Mouse (Mus musculus) liver, embryonic 15.5 days (tissue): Measurements from ENCODE around the gene Cfap54. TPM values are rescaled to one million over a fixed set of nuclear protein-coding genes. Genes with fewer than 3 reads are reported as not detected.

Source experiments
- ATAC-seq: fragments of 200-750 bp; cut with Nextera tagmentation; 2 replicates; pipeline ENCODE4 v1.8.0; 2017; ENCODE audit warnings: moderate number of reproducible peaks, mild to moderate bottlenecking, moderate library complexity; ENCODE audit not compliant: insufficient read depth
- H3K27ac ChIP-seq: fragments of 300-500 bp; sonication (generic); replicated peaks from 2 replicates; pipeline ENCODE4 v1.5.1; 2015; ENCODE audit warnings: mild to moderate bottlenecking, inconsistent platforms
- H3K27me3 ChIP-seq: fragments of 300-500 bp; sonication (generic); 2 replicates; pipeline ENCODE4 v1.6.1; 2015; ENCODE audit warnings: mild to moderate bottlenecking, inconsistent platforms
- H3K36me3 ChIP-seq: fragments of 300-500 bp; sonication (generic); replicated peaks from 2 replicates; pipeline ENCODE4 v1.6.1; 2015; ENCODE audit warnings: moderate library complexity, mild to moderate bottlenecking, inconsistent platforms
- H3K4me1 ChIP-seq: fragments of 300-500 bp; sonication (generic); replicated peaks from 2 replicates; pipeline ENCODE4 v1.6.1; 2015; ENCODE audit warnings: inconsistent platforms
- H3K4me2 ChIP-seq: fragments of 300-500 bp; sonication (generic); 2 replicates; pipeline ENCODE4 v1.6.1; 2015; ENCODE audit warnings: moderate library complexity, mild to moderate bottlenecking, inconsistent platforms
- H3K4me3 ChIP-seq: fragments of 300-500 bp; sonication (generic); replicated peaks from 2 replicates; pipeline ENCODE4 v1.5.1; 2015; ENCODE audit warnings: mild to moderate bottlenecking, inconsistent platforms
- H3K9ac ChIP-seq: fragments of 300-500 bp; sonication (generic); 2 replicates; pipeline ENCODE4 v1.6.1; 2015; ENCODE audit warnings: moderate library complexity, mild to moderate bottlenecking, inconsistent platforms
- H3K9me3 ChIP-seq: fragments of 300-500 bp; sonication (generic); replicated peaks from 2 replicates; pipeline ENCODE4 v1.6.1; 2016; ENCODE audit warnings: inconsistent platforms
- WGBS: fragments of 180-500 bp; shearing (Covaris S2); methylation state at CpG from one replicate; pipeline ENCODE4 v1.1.7; 2015; ENCODE audit warnings: mixed read lengths; ENCODE audit not compliant: insufficient replicate concordance; 5-methylcytosine and 5-hydroxymethylcytosine counted together
- polyA plus RNA-seq: library from polyadenylated mRNA; unstranded; fragments of >200 nt; fragmentation: Nextera tagmentation; extraction: Ambion mirVana; gene quantifications from 2 replicates; pipeline ENCODE4 v1.2.1, GENCODE M21; 2015

Gene Cfap54
- polyA plus RNA-seq, 1 experiment from 2014 or later = 0.18 TPM

GRCm38 (mm10) chr10:92937091-92937490 lies 144.3 kb downstream of the Cfap54 start:
- ATAC-seq = no peak
- no peak overlapping the region for H3K27ac ChIP-seq
- H3K4me3 ChIP-seq = no peak overlapping the region
- H3K9ac ChIP-seq = no peak overlapping the region
- H3K9me3 ChIP-seq = no peaks in the 10 kb centered on the region
- no peaks in the 10 kb centered on the region for H3K27me3 ChIP-seq
- H3K4me2 ChIP-seq = no peak overlapping the region
- H3K4me1 ChIP-seq = no peaks in the 10 kb centered on the region
- no peaks in the 10 kb centered on the region for H3K36me3 ChIP-seq
- 57% methylated on average over 7 of the region's 7 CpGs for WGBS

GRCm38 (mm10) chr10:92934506-92934905 lies 146.9 kb downstream of the Cfap54 start:
- H3K27ac ChIP-seq = no peak overlapping the region
- ATAC-seq = no peak
- no peak overlapping the region for H3K4me2 ChIP-seq
- no peaks in the 10 kb centered on the region for H3K4me1 ChIP-seq
- H3K4me3 ChIP-seq = no peak overlapping the region
- H3K36me3 ChIP-seq = no peaks in the 10 kb centered on the region
- WGBS = 29% methylated on average over 5 of the region's 5 CpGs
- no peak overlapping the region for H3K9ac ChIP-seq
- no peaks in the 10 kb centered on the region for H3K9me3 ChIP-seq
- no peaks in the 10 kb centered on the region for H3K27me3 ChIP-seq

DNA sequence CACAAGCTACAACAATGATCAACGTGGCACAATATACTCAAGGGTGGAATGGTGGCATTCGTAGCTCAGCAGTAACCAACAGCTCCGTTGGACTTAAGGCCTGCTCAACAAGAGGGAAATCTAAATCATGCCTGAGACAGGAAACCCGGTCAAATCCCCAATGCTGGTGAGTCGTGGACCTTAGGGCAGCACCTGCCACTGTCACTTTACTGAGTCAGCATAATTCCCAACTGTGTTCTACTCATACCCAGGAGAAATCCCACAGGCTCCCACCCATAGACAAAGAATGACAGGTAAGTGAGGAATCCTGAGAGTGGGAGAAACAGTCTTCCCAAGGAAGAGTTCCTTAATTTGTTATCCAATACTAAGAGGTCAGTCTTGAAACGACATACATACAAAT lies 147.8 kb downstream of the Cfap54 start:
- no peak for ATAC-seq
- H3K4me3 ChIP-seq = no peak overlapping the region
- no peaks in the 10 kb centered on the region for H3K9me3 ChIP-seq
- H3K36me3 ChIP-seq = no peaks in the 10 kb centered on the region
- H3K27me3 ChIP-seq = no peaks in the 10 kb centered on the region
- 45% methylated on average over 6 of the region's 6 CpGs for WGBS
- H3K9ac ChIP-seq = no peak overlapping the region
- no peak overlapping the region for H3K4me2 ChIP-seq
- no peak overlapping the region for H3K27ac ChIP-seq
- no peaks in the 10 kb centered on the region for H3K4me1 ChIP-seq

DNA sequence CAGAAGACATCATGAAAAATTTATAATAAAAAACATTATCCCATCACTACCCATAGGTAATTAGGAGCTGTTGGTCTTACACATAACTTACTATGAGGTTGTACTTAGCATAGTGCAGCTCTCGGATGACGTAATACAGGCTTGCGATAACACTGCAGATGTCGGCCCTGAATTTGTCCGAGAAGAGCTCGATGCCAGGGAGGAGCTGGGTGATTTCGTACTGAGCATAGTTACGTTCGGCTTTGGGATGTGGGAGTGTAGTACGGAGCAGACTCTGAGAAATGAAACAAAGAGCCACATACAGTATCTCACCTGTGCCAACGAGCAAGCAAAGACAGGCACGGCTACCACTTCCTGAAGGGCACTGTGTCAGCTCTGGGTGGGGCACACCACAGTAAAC lies 149.0 kb downstream of the Cfap54 start:
- Histone ChIP-seq H3K9ac (no peak overlapping the region), H3K27me3 (no peaks in the 10 kb centered on the region), H3K4me3 (no peak overlapping the region), H3K27ac (no peak overlapping the region), H3K9me3 (no peaks in the 10 kb centered on the region), H3K4me1 (no peaks in the 10 kb centered on the region), H3K36me3 (no peaks in the 10 kb centered on the region), H3K4me2 (no peak overlapping the region)
- no peak for ATAC-seq
- 74% methylated on average over 12 of the region's 12 CpGs for WGBS

- Histone ChIP-seq H3K4me3 (no peak overlapping the region), H3K4me1 (no peaks in the 10 kb centered on the region), H3K9ac (no peak overlapping the region), H3K4me2 (no peak overlapping the region), H3K9me3 (no peaks in the 10 kb centered on the region), H3K27me3 (no peaks in the 10 kb centered on the region), H3K27ac (no peak overlapping the region), H3K36me3 (no peaks in the 10 kb centered on the region)
- 50% methylated on average over 1 of the region's 1 CpGs for WGBS
- ATAC-seq = no peak
Measured at GRCm38 (mm10) chr10:92930036-92930435, 151.4 kb downstream of the Cfap54 start.

- Histone ChIP-seq H3K9ac (no peak overlapping the region), H3K4me3 (no peak overlapping the region), H3K36me3 (no peaks in the 10 kb centered on the region), H3K4me1 (no peaks in the 10 kb centered on the region), H3K27me3 (no peaks in the 10 kb centered on the region), H3K27ac (no peak overlapping the region), H3K9me3 (no peaks in the 10 kb centered on the region), H3K4me2 (no peak overlapping the region)
- ATAC-seq = no peak
- 55% methylated on average over 3 of the region's 3 CpGs for WGBS
Measured at GRCm38 (mm10) chr10:92928256-92928655, 153.2 kb downstream of the Cfap54 start.

GRCm38 (mm10) chr10:92918551-92918950 lies 162.9 kb downstream of the Cfap54 start:
- Histone ChIP-seq H3K36me3 (no peaks in the 10 kb centered on the region), H3K9me3 (no peaks in the 10 kb centered on the region), H3K27ac (no peak overlapping the region), H3K4me2 (no peak overlapping the region), H3K27me3 (no peaks in the 10 kb centered on the region), H3K9ac (no peak overlapping the region), H3K4me3 (no peak overlapping the region), H3K4me1 (no peaks in the 10 kb centered on the region)
- WGBS = 59% methylated on average over 1 of the region's 1 CpGs
- ATAC-seq = no peak

DNA sequence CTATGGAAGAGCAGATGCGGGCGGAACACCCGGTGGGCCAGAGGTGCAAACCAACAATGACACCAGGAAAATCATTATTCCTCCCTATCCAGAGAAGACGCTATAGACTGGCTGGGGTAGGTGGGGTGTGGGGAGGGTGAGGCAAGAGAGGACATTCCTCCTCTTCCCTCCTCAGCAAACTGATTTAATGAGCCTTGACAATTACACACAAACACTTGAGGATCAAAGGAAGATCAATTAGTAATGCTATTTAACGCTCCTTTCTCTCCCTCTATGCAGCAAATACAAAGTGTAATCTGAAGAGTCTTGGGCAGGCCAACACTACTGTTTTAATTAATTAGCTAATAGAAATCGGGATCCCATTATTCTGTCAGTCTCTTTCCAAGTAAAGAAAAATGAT lies 174.2 kb downstream of the Cfap54 start:
- H3K4me3 ChIP-seq = no peak overlapping the region
- H3K4me2 ChIP-seq = no peak overlapping the region
- WGBS = 61% methylated on average over 6 of the region's 6 CpGs
- H3K4me1 ChIP-seq = no peaks in the 10 kb centered on the region
- H3K36me3 ChIP-seq = no peaks in the 10 kb centered on the region
- H3K9me3 ChIP-seq = no peaks in the 10 kb centered on the region
- no peak for ATAC-seq
- no peak overlapping the region for H3K27ac ChIP-seq
- no peaks in the 10 kb centered on the region for H3K27me3 ChIP-seq
- no peak overlapping the region for H3K9ac ChIP-seq

GRCm38 (mm10) chr10:92888466-92888865 lies 193.0 kb downstream of the Cfap54 start:
- no peak for ATAC-seq
- Histone ChIP-seq H3K36me3 (no peaks in the 10 kb centered on the region), H3K9ac (no peak overlapping the region), H3K27me3 (no peaks in the 10 kb centered on the region), H3K4me3 (no peak overlapping the region), H3K4me2 (no peak overlapping the region), H3K4me1 (no peaks in the 10 kb centered on the region), H3K9me3 (no peaks in the 10 kb centered on the region), H3K27ac (no peak overlapping the region)
- 53% methylated on average over 6 of the region's 6 CpGs for WGBS

DNA sequence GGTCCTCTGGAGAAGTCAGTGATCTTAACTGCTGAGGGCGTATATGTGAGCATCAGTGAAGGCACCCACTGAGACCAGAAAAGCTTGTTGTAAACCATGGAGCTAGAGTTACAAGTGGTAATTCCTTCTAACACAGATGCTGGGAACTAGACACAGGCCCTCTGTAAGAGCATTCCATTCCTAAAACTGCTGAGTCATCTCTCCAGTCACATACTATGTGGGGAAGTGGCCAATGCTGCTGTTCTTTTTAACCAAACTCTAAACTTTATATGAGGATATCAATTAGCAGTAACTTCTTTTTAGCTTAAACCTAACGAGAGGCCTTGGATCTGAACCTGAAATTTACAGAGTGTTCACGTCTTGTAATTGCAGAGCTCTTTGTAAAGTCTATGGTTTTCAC lies 203.4 kb downstream of the Cfap54 start:
- Histone ChIP-seq H3K9ac (no peak overlapping the region), H3K4me2 (no peak overlapping the region), H3K27ac (no peak overlapping the region), H3K4me3 (no peak overlapping the region), H3K4me1 (no peaks in the 10 kb centered on the region), H3K27me3 (no peaks in the 10 kb centered on the region), H3K36me3 (no peaks in the 10 kb centered on the region), H3K9me3 (no peaks in the 10 kb centered on the region)
- no peak for ATAC-seq
- WGBS = 62% methylated on average over 3 of the region's 3 CpGs

DNA sequence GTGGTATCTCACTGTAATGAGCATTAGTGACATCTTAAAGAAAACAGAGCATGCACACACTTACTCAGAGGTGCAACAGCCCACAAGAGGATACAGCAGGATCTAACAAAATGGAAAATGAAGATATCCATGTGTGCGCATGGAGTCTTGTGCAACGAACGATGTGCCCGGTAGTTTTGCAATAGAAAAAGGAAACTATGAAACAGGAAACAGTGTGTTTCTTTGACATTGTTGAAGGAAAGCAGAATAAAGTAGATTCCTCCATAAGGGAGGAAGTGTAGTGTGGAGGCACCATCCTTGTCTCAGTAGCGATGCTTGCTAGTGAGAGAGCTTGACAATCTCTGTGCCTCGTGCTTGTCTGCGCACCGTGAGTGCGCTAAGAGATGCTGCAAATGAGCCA lies 240.4 kb downstream of the Cfap54 start:
- H3K4me1 ChIP-seq = no peaks in the 10 kb centered on the region
- H3K9ac ChIP-seq = no peak overlapping the region
- no peaks in the 10 kb centered on the region for H3K27me3 ChIP-seq
- H3K9me3 ChIP-seq = no peaks in the 10 kb centered on the region
- no peak for ATAC-seq
- no peak overlapping the region for H3K4me2 ChIP-seq
- WGBS = 67% methylated on average over 9 of the region's 9 CpGs
- H3K36me3 ChIP-seq = no peaks in the 10 kb centered on the region
- no peak overlapping the region for H3K27ac ChIP-seq
- H3K4me3 ChIP-seq = no peak overlapping the region

- Histone ChIP-seq H3K27ac (no peak overlapping the region), H3K27me3 (no peaks in the 10 kb centered on the region), H3K9ac (no peak overlapping the region), H3K4me1 (no peaks in the 10 kb centered on the region), H3K9me3 (no peaks in the 10 kb centered on the region), H3K4me2 (no peak overlapping the region), H3K36me3 (no peaks in the 10 kb centered on the region), H3K4me3 (no peak overlapping the region)
- ATAC-seq = no peak
- WGBS = 57% methylated on average over 5 of the region's 5 CpGs
Measured at GRCm38 (mm10) chr10:92837572-92837971, 243.8 kb downstream of the Cfap54 start.
